Mouse (Mus musculus): ENCODE data around the gene Osbpl8. TPM values are rescaled to one million over a fixed set of nuclear protein-coding genes. Genes with fewer than 3 reads are reported as not detected.

The Osbpl8 gene
- polyA plus RNA-seq, 1 experiment from 2014 or later = 23.7 TPM

GRCm38 (mm10) chr10:111271687-111272086 lies 107.1 kb downstream of the Osbpl8 start:
- no peak overlapping the region for H3K4me3 ChIP-seq (replicated peaks; ENCODE audit: low read length)
- H3K36me3 ChIP-seq (ENCODE audit: control insufficient read depth, insufficient read depth) = peaks cover 13% of the 10 kb centered on the region
- no peaks in the 10 kb centered on the region for H3K9me3 ChIP-seq (ENCODE audit: control insufficient read depth, low read length)
- H3K4me1 ChIP-seq (replicated peaks; ENCODE audit: control insufficient read depth, insufficient read depth, low read length) = no peaks in the 10 kb centered on the region
- no peak overlapping the region for H3K9ac ChIP-seq (replicated peaks; ENCODE audit: low read depth, low read length)
- no peak overlapping the region for H3K4me2 ChIP-seq (ENCODE audit: low read length)
- WGBS = 88% methylated on average over 15 of the region's 15 CpGs
- H3K27ac ChIP-seq (ENCODE audit: low read length) = no peak overlapping the region
- ATAC-seq = no peak
- no peaks in the 10 kb centered on the region for H3K27me3 ChIP-seq (replicated peaks; ENCODE audit: control insufficient read depth, insufficient read depth, low read length)

GRCm38 (mm10) chr10:111272905-111273304 lies 108.4 kb downstream of the Osbpl8 start:
- WGBS = 81% methylated on average over 11 of the region's 11 CpGs
- Histone ChIP-seq H3K36me3 (ENCODE audit: control insufficient read depth, insufficient read depth) (peaks cover 11% of the 10 kb centered on the region), H3K4me1 (replicated peaks; ENCODE audit: control insufficient read depth, insufficient read depth, low read length) (no peaks in the 10 kb centered on the region), H3K9ac (replicated peaks; ENCODE audit: low read depth, low read length) (no peak overlapping the region), H3K27ac (ENCODE audit: low read length) (no peak overlapping the region), H3K27me3 (replicated peaks; ENCODE audit: control insufficient read depth, insufficient read depth, low read length) (no peaks in the 10 kb centered on the region), H3K4me2 (ENCODE audit: low read length) (no peak overlapping the region), H3K4me3 (replicated peaks; ENCODE audit: low read length) (no peak overlapping the region), H3K9me3 (ENCODE audit: control insufficient read depth, low read length) (no peaks in the 10 kb centered on the region)
- ATAC-seq = no peak

GRCm38 (mm10) chr10:111273463-111274088 lies 109.0 kb downstream of the Osbpl8 start:
- ATAC-seq = no peak

GRCm38 (mm10) chr10:111275822-111276221 lies 111.3 kb downstream of the Osbpl8 start:
- Histone ChIP-seq H3K9me3 (ENCODE audit: control insufficient read depth, low read length) (no peaks in the 10 kb centered on the region), H3K27me3 (replicated peaks; ENCODE audit: control insufficient read depth, insufficient read depth, low read length) (no peaks in the 10 kb centered on the region), H3K4me2 (ENCODE audit: low read length) (no peak overlapping the region), H3K36me3 (ENCODE audit: control insufficient read depth, insufficient read depth) (peaks cover 7% of the 10 kb centered on the region), H3K4me1 (replicated peaks; ENCODE audit: control insufficient read depth, insufficient read depth, low read length) (no peaks in the 10 kb centered on the region), H3K27ac (ENCODE audit: low read length) (no peak overlapping the region), H3K4me3 (replicated peaks; ENCODE audit: low read length) (no peak overlapping the region), H3K9ac (replicated peaks; ENCODE audit: low read depth, low read length) (no peak overlapping the region)
- ATAC-seq = no peak
- WGBS = 92% methylated on average over 2 of the region's 2 CpGs

More at GRCm38 (mm10) chr10:111273463-111274088, 109.0 kb downstream of the Osbpl8 start:
- H3K4me3 ChIP-seq (replicated peaks; ENCODE audit: low read length) = no peak overlapping the region
- no peaks in the 10 kb centered on the region for H3K4me1 ChIP-seq (replicated peaks; ENCODE audit: control insufficient read depth, insufficient read depth, low read length)
- H3K9me3 ChIP-seq (ENCODE audit: control insufficient read depth, low read length) = no peaks in the 10 kb centered on the region
- no peak overlapping the region for H3K9ac ChIP-seq (replicated peaks; ENCODE audit: low read depth, low read length)
- H3K36me3 ChIP-seq (ENCODE audit: control insufficient read depth, insufficient read depth) = peaks cover 11% of the 10 kb centered on the region
- H3K27ac ChIP-seq (ENCODE audit: low read length) = no peak overlapping the region
- WGBS = 28% methylated on average over 5 of the region's 5 CpGs
- no peaks in the 10 kb centered on the region for H3K27me3 ChIP-seq (replicated peaks; ENCODE audit: control insufficient read depth, insufficient read depth, low read length)
- H3K4me2 ChIP-seq (ENCODE audit: low read length) = no peak overlapping the region

- 48% methylated on average over 6 of the region's 6 CpGs for WGBS
- Histone ChIP-seq H3K4me2 (ENCODE audit: low read length) (peak overlapping the region; percentile 60), H3K36me3 (ENCODE audit: control insufficient read depth, insufficient read depth) (peaks cover 4% of the 10 kb centered on the region), H3K27ac (ENCODE audit: low read length) (peak overlapping the region; percentile 21), H3K4me3 (replicated peaks; ENCODE audit: low read length) (peak overlapping the region; percentile 66; the same call in 1 of the 2 replicates), H3K27me3 (replicated peaks; ENCODE audit: control insufficient read depth, insufficient read depth, low read length) (no peaks in the 10 kb centered on the region), H3K9ac (replicated peaks; ENCODE audit: low read depth, low read length) (no peak overlapping the region), H3K4me1 (replicated peaks; ENCODE audit: control insufficient read depth, insufficient read depth, low read length) (0 out of 2 replicates have a peak, but pooled peaks cover 4% of the 10 kb centered on the region), H3K9me3 (ENCODE audit: control insufficient read depth, low read length) (no peaks in the 10 kb centered on the region)
- no peak for ATAC-seq
These were observed 133.1 kb downstream of the Osbpl8 start for GRCm38 (mm10) chr10:111297631-111298030.

GRCm38 (mm10) chr10:111298140-111299098 lies 133.9 kb downstream of the Osbpl8 start, which contains the start of gene Bbs10:
Gene Bbs10 (plus strand): TSS chr10:111298679.
- WGBS = under 1% methylated on average over 53 of the region's 54 CpGs
- H3K9ac ChIP-seq (replicated peaks; ENCODE audit: low read depth, low read length) = peak within 1 kb of the TSS; percentile 73

GRCm38 (mm10) chr10:111299591-111299990 lies 135.0 kb downstream of the Osbpl8 start:
- ATAC-seq = no peak
- Histone ChIP-seq H3K27ac (ENCODE audit: low read length) (no peak overlapping the region), H3K4me1 (replicated peaks; ENCODE audit: control insufficient read depth, insufficient read depth, low read length) (0 out of 2 replicates have a peak, but pooled peaks cover 4% of the 10 kb centered on the region), H3K4me2 (ENCODE audit: low read length) (no peak overlapping the region), H3K36me3 (ENCODE audit: control insufficient read depth, insufficient read depth) (no peaks in the 10 kb centered on the region), H3K27me3 (replicated peaks; ENCODE audit: control insufficient read depth, insufficient read depth, low read length) (no peaks in the 10 kb centered on the region), H3K4me3 (replicated peaks; ENCODE audit: low read length) (no peak overlapping the region), H3K9me3 (ENCODE audit: control insufficient read depth, low read length) (no peaks in the 10 kb centered on the region), H3K9ac (replicated peaks; ENCODE audit: low read depth, low read length) (no peak overlapping the region)
- WGBS = 82% methylated on average over 6 of the region's 6 CpGs

More at GRCm38 (mm10) chr10:111298140-111299098, 133.9 kb downstream of the Osbpl8 start, which contains the start of gene Bbs10:
- Histone ChIP-seq H3K36me3 (ENCODE audit: control insufficient read depth, insufficient read depth) (peaks cover under 1% of the 10 kb centered on the region), H3K9me3 (ENCODE audit: control insufficient read depth, low read length) (no peaks in the 10 kb centered on the region), H3K27me3 (replicated peaks; ENCODE audit: control insufficient read depth, insufficient read depth, low read length) (no peaks in the 10 kb centered on the region), H3K4me2 (ENCODE audit: low read length) (peak within 1 kb of the TSS; percentile 61), H3K27ac (ENCODE audit: low read length) (peak within 1 kb of the TSS; percentile 82), H3K4me3 (replicated peaks; ENCODE audit: low read length) (peak within 1 kb of the TSS; percentile 66), H3K4me1 (replicated peaks; ENCODE audit: control insufficient read depth, insufficient read depth, low read length) (0 out of 2 replicates have a peak, but pooled peaks cover 4% of the 10 kb centered on the region)
- peak; percentile 99 for ATAC-seq

GRCm38 (mm10) chr10:111301041-111301440 lies 136.5 kb downstream of the Osbpl8 start:
- WGBS = 94% methylated on average over 5 of the region's 5 CpGs
- H3K4me2 ChIP-seq (ENCODE audit: low read length) = no peak overlapping the region
- H3K4me1 ChIP-seq (replicated peaks; ENCODE audit: control insufficient read depth, insufficient read depth, low read length) = 0 out of 2 replicates have a peak, but pooled peaks cover 4% of the 10 kb centered on the region
- no peak overlapping the region for H3K27ac ChIP-seq (ENCODE audit: low read length)
- no peak overlapping the region for H3K9ac ChIP-seq (replicated peaks; ENCODE audit: low read depth, low read length)
- no peak for ATAC-seq
- H3K36me3 ChIP-seq (ENCODE audit: control insufficient read depth, insufficient read depth) = no peaks in the 10 kb centered on the region
- no peaks in the 10 kb centered on the region for H3K9me3 ChIP-seq (ENCODE audit: control insufficient read depth, low read length)
- H3K4me3 ChIP-seq (replicated peaks; ENCODE audit: low read length) = no peak overlapping the region
- H3K27me3 ChIP-seq (replicated peaks; ENCODE audit: control insufficient read depth, insufficient read depth, low read length) = no peaks in the 10 kb centered on the region

GRCm38 (mm10) chr10:111302486-111302885 lies 137.9 kb downstream of the Osbpl8 start:
- H3K4me1 ChIP-seq (replicated peaks; ENCODE audit: control insufficient read depth, insufficient read depth, low read length) = 0 out of 2 replicates have a peak, but pooled peaks cover 4% of the 10 kb centered on the region
- no peak overlapping the region for H3K27ac ChIP-seq (ENCODE audit: low read length)
- H3K9ac ChIP-seq (replicated peaks; ENCODE audit: low read depth, low read length) = no peak overlapping the region
- no peak overlapping the region for H3K4me2 ChIP-seq (ENCODE audit: low read length)
- WGBS = 92% methylated on average over 6 of the region's 6 CpGs
- no peaks in the 10 kb centered on the region for H3K27me3 ChIP-seq (replicated peaks; ENCODE audit: control insufficient read depth, insufficient read depth, low read length)
- no peaks in the 10 kb centered on the region for H3K9me3 ChIP-seq (ENCODE audit: control insufficient read depth, low read length)
- no peaks in the 10 kb centered on the region for H3K36me3 ChIP-seq (ENCODE audit: control insufficient read depth, insufficient read depth)
- ATAC-seq = no peak
- no peak overlapping the region for H3K4me3 ChIP-seq (replicated peaks; ENCODE audit: low read length)

All from forebrain, embryonic 16.5 days (tissue).